Mouse (Mus musculus) lung, embryonic 15.5 days (tissue): Measurements from ENCODE around the gene Pgpep1. TPM values are rescaled to one million over a fixed set of nuclear protein-coding genes. Genes with fewer than 3 reads are reported as not detected.

ENCODE experiments used
- ATAC-seq: fragments of 200-750 bp; cut with Nextera tagmentation; 2 replicates; pipeline ENCODE4 v1.8.0; 2017; ENCODE audit warnings: moderate number of reproducible peaks, borderline replicate concordance; ENCODE audit not compliant: low FRiP score, low TSS enrichment; ENCODE audit errors: extremely low read depth
- H3K27ac ChIP-seq: fragments of 300-500 bp; sonication (generic); 2 replicates; pipeline ENCODE4 v1.5.1; 2015; ENCODE audit warnings: moderate library complexity, mild to moderate bottlenecking, inconsistent platforms
- H3K27me3 ChIP-seq: fragments of 300-500 bp; sonication (generic); 2 replicates; pipeline ENCODE4 v1.6.1; 2015; ENCODE audit warnings: inconsistent platforms
- H3K36me3 ChIP-seq: fragments of 300-500 bp; sonication (generic); 2 replicates; pipeline ENCODE4 v1.6.1; 2015; ENCODE audit warnings: inconsistent platforms
- H3K4me1 ChIP-seq: fragments of 300-500 bp; sonication (generic); 2 replicates; pipeline ENCODE4 v1.6.1; 2015; ENCODE audit warnings: inconsistent platforms
- H3K4me2 ChIP-seq: fragments of 300-500 bp; sonication (generic); 2 replicates; pipeline ENCODE4 v1.6.1; 2015; ENCODE audit warnings: inconsistent platforms, mild to moderate bottlenecking, moderate library complexity
- H3K4me3 ChIP-seq: fragments of 300-500 bp; sonication (generic); 2 replicates; pipeline ENCODE4 v1.5.1; 2015; ENCODE audit warnings: mild to moderate bottlenecking, inconsistent platforms
- H3K9ac ChIP-seq: fragments of 300-500 bp; sonication (generic); 2 replicates; pipeline ENCODE4 v1.6.1; 2015; ENCODE audit warnings: inconsistent platforms
- H3K9me3 ChIP-seq: fragments of 300-500 bp; sonication (generic); 2 replicates; pipeline ENCODE4 v1.6.1; 2016; ENCODE audit warnings: inconsistent platforms
- WGBS: fragments of 180-500 bp; shearing (Covaris S2); methylation state at CpG from one replicate; pipeline ENCODE4 v1.1.7; 2015; 5-methylcytosine and 5-hydroxymethylcytosine counted together
- polyA plus RNA-seq: library from polyadenylated mRNA; unstranded; fragments of >200 nt; fragmentation: Nextera tagmentation; extraction: Ambion mirVana; gene quantifications from 2 replicates; pipeline ENCODE4 v1.2.1, GENCODE M21; 2015

The Pgpep1 gene
- polyA plus RNA-seq, 1 experiment from 2014 or later: 47.7 TPM

GRCm38 (mm10) chr8:70602139-70602811, 57.9 kb downstream of the Pgpep1 start:
- H3K27ac ChIP-seq: no peak overlapping the region
- H3K27me3 ChIP-seq: no peaks in the 10 kb centered on the region
- H3K9me3 ChIP-seq: no peaks in the 10 kb centered on the region
- H3K4me1 ChIP-seq: peaks cover 55% of the 10 kb centered on the region
- peaks cover 18% of the 10 kb centered on the region for H3K36me3 ChIP-seq
- no peak overlapping the region for H3K4me2 ChIP-seq
- H3K9ac ChIP-seq: no peak overlapping the region
- WGBS: 91% methylated on average over 13 of the region's 13 CpGs
- no peak overlapping the region for H3K4me3 ChIP-seq
- no peak for ATAC-seq

DNA sequence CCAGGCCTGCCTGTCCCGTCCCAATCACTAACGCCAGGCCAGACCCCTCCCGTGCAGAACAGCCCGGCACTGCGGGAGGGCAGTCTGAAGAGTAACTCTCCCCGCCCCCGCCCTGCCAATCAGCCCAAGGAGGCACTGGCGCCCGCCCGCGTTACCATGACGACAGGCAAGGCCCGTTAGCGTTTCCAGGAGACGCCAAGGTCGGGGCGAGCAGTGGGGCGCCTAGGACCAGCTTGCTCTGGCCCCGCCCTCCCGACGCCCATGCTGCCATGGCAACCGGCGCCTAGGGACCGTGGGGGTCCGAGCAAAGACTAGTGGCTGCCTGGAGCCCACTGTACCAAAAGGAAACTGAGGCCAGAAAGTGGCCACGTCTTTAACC, 58.9 kb downstream of the Pgpep1 start:
- Histone ChIP-seq H3K4me3 (peak overlapping the region; percentile 17; the same call in 1 of the 2 replicates), H3K36me3 (peaks cover 27% of the 10 kb centered on the region), H3K4me1 (peaks cover 53% of the 10 kb centered on the region), H3K9me3 (no peaks in the 10 kb centered on the region), H3K9ac (no peak overlapping the region), H3K4me2 (peak overlapping the region; percentile 47), H3K27me3 (no peaks in the 10 kb centered on the region), H3K27ac (peak overlapping the region; percentile 65)
- 1% methylated on average over 26 of the region's 26 CpGs for WGBS
- peak; percentile 43; the same call in 1 of the 2 replicates for ATAC-seq

DNA sequence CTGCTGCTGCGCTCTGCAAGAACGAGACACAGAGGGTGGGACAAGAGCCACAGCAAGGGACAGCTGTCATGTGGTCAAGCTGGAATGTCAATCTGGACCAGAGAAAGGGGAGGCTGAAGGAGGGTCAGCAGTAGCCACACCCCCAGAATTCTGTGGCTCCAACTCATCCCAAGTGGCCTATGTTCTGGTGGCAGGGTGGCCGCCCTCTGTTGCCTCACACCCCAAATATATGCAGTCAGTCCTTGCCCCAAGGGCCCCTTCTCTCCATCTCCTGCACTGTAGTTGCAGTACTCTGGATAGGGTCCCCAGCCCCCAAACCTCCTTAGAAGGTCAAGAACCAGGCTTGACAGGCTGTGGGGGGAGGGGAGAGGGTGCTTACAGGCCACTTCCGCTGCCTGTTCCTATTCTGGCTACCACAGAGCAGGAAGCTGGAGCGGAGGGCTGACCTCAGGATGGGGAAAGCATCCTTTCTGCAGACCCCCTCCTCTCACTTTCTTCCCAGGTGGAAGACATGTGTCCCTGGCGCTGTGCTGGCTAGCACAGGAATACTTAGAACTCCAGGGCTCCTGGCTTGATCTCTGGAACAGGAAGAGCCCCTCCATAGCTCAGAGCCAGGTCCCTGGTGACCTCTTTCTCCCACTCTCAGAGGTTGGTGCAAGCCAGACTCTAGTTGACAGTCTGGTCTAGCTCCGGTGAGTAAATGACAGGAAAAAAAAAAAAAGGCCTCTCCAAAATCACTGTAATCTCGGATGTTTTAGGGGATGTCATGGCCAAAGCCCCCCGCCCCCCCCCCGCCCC, 59.5 kb downstream of the Pgpep1 start:
- Histone ChIP-seq H3K9ac (no peak overlapping the region), H3K36me3 (peaks cover 33% of the 10 kb centered on the region), H3K27ac (peak overlapping the region; percentile 65), H3K4me1 (peaks cover 55% of the 10 kb centered on the region), H3K4me3 (peak overlapping the region; percentile 17; the same call in 1 of the 2 replicates), H3K4me2 (peak overlapping the region; percentile 47), H3K27me3 (no peaks in the 10 kb centered on the region), H3K9me3 (no peaks in the 10 kb centered on the region)
- WGBS: 18% methylated on average over 10 of the region's 10 CpGs
- peak; percentile 9; the same call in 1 of the 2 replicates for ATAC-seq

GRCm38 (mm10) chr8:70599507-70600290, 60.5 kb downstream of the Pgpep1 start:
- no peaks in the 10 kb centered on the region for H3K9me3 ChIP-seq
- no peaks in the 10 kb centered on the region for H3K27me3 ChIP-seq
- H3K4me2 ChIP-seq: no peak overlapping the region
- ATAC-seq: 0 out of 2 replicates have a peak, but pooled peaks have one; percentile 9
- 64% methylated on average over 12 of the region's 12 CpGs for WGBS
- no peak overlapping the region for H3K4me3 ChIP-seq
- peaks cover 33% of the 10 kb centered on the region for H3K36me3 ChIP-seq
- H3K9ac ChIP-seq: no peak overlapping the region
- peak overlapping the region; percentile 65; the same call in 1 of the 2 replicates for H3K27ac ChIP-seq
- peaks cover 65% of the 10 kb centered on the region for H3K4me1 ChIP-seq

GRCm38 (mm10) chr8:70598722-70599121, 61.5 kb downstream of the Pgpep1 start:
- H3K4me2 ChIP-seq: peak overlapping the region; percentile 82
- peaks cover 33% of the 10 kb centered on the region for H3K36me3 ChIP-seq
- peaks cover 71% of the 10 kb centered on the region for H3K4me1 ChIP-seq
- peak overlapping the region; percentile 69; the same call in 1 of the 2 replicates for H3K9ac ChIP-seq
- H3K9me3 ChIP-seq: no peaks in the 10 kb centered on the region
- no peak for ATAC-seq
- WGBS: 19% methylated on average over 10 of the region's 10 CpGs
- peak overlapping the region; percentile 49 for H3K4me3 ChIP-seq
- no peaks in the 10 kb centered on the region for H3K27me3 ChIP-seq
- peak overlapping the region; percentile 38 for H3K27ac ChIP-seq

DNA sequence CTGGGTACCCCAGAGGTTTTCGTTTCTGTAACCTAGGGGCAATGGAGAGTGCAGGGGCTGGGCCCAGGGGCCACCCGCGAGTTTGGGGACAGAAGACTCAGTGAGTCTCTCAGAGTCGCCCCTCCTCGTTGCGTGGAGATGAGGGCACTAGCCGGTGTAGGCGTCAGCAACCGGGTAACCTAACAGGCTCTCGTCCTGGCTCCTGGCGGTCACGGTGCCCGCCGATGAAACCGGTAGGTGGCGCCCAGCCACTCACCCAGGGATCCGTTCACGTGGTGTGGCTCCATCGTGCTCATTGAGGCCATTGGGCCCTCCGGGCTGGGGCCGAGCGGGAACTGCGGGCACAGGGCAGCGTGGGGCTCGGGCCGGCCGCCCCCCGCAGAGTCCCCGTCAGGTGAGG, 61.9 kb downstream of the Pgpep1 start:
- peak; percentile 12; the same call in 1 of the 2 replicates for ATAC-seq

DNA sequence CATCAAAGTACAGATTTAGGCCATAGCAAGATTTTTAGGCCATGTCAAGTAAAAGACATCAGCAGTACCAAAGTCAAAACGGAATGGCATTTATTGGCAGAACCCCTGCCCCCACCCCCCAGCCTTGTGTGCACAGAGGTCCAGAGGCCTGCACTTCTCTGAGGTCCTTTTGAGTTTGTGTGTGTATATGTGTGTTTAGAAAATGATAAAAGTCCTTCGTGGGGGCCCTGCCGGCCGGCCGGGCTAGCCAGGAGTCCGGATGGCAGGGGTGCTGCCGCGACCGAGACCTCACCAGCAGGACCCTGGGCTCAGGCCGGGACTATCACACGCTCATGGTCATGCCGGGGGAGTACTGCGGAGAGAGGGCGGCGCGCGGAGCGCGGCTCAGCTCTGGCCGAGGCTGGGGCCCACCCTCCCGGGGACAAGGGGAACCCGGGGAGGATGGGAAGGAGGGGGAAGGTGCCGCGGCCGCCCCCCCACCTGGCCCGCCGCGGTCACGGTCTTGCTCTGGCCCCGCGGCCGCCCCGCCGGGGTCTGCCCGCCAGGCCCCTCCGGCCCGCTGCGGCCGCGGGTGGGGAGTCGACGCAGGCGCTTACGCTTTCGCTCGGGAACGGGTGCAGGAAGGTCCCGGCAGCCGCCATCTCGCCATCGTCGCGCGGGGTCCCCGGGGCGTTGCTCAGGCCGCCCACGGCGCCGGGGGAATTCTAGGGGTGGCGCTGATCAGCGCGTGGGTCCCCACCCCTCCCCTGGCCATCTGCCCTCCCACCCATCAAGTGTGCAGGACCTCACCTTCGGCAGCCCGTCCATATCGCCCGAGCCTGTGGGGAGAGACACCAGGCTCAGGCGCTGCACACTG, 62.5 kb downstream of the Pgpep1 start:
- no peaks in the 10 kb centered on the region for H3K9me3 ChIP-seq
- H3K27me3 ChIP-seq: no peaks in the 10 kb centered on the region
- peak overlapping the region; percentile 69 for H3K9ac ChIP-seq
- 19% methylated on average over 60 of the region's 68 CpGs for WGBS
- peak overlapping the region; percentile 12; the same call in 1 of the 2 replicates for H3K27ac ChIP-seq
- peak overlapping the region; percentile 82 for H3K4me2 ChIP-seq
- peak overlapping the region; percentile 49 for H3K4me3 ChIP-seq
- peaks cover 28% of the 10 kb centered on the region for H3K36me3 ChIP-seq
- ATAC-seq: no peak
- H3K4me1 ChIP-seq: peaks cover 82% of the 10 kb centered on the region

More for the DNA sequence above, 61.9 kb downstream of the Pgpep1 start:
- peak overlapping the region; percentile 49 for H3K4me3 ChIP-seq
- H3K27ac ChIP-seq: peak overlapping the region; percentile 38
- peak overlapping the region; percentile 82 for H3K4me2 ChIP-seq
- WGBS: 2% methylated on average over 29 of the region's 29 CpGs
- H3K4me1 ChIP-seq: peaks cover 76% of the 10 kb centered on the region
- no peaks in the 10 kb centered on the region for H3K9me3 ChIP-seq
- H3K36me3 ChIP-seq: peaks cover 33% of the 10 kb centered on the region
- H3K9ac ChIP-seq: peak overlapping the region; percentile 69
- H3K27me3 ChIP-seq: no peaks in the 10 kb centered on the region

DNA sequence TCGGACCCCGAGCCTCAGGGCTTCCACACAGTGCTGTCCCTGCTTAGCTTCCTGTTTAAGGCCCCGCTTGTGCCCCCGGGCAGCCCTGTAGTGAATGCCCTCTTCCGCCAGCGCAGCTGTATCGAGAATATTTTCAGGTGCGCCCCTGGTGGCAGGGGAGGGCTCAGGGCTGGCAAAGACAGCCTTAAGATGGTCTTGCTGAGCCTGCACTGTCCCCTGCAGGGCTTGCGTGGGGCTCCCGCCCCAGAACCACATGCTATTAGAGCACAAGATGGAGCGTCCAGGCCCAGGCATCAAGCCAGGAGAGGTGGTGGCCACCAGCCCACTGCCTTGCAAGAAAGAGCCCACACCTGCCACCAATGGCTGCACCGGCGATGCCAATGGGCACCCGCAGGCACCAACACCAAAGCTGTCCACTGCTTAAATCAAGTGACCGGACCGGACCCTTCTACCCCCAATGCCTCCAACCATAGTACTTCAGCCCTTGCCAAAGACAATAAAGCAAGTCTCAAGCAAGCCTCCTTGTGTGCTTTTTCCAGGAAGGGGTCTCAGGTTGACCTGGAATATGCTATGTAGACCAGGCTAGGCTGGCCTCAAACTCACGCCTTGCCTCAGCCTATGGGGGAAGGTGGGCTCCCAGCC, 63.3 kb downstream of the Pgpep1 start:
- Histone ChIP-seq H3K9ac (peak overlapping the region; percentile 69; the same call in 1 of the 2 replicates), H3K36me3 (peaks cover 22% of the 10 kb centered on the region), H3K27me3 (no peaks in the 10 kb centered on the region), H3K4me1 (peaks cover 82% of the 10 kb centered on the region), H3K4me2 (peak overlapping the region; percentile 82), H3K9me3 (no peaks in the 10 kb centered on the region), H3K27ac (no peak overlapping the region), H3K4me3 (peak overlapping the region; percentile 49; the same call in 1 of the 2 replicates)
- no peak for ATAC-seq
- 83% methylated on average over 17 of the region's 17 CpGs for WGBS
